Mouse (Mus musculus) embryonic facial prominence, embryonic 14.5 days (tissue): Measurements from ENCODE around the gene Adamts12. TPM values are rescaled to one million over a fixed set of nuclear protein-coding genes. Genes with fewer than 3 reads are reported as not detected.

ENCODE experiments used
- ATAC-seq: fragments of 200-750 bp; cut with Nextera tagmentation; 2 replicates; pipeline ENCODE4 v1.8.0; 2017; ENCODE audit warnings: low read depth, moderate number of reproducible peaks, moderate TSS enrichment
- DNase-seq: peaks from one replicate; pipeline ENCODE4 v3.0.0-alpha.2; 2015; ENCODE audit warnings: low spot score
- H3K27ac ChIP-seq: fragments of 300-500 bp; sonication (generic); replicated peaks from 2 replicates; pipeline ENCODE4 v1.5.1; 2014; ENCODE audit warnings: low read depth, mild to moderate bottlenecking, low read length, moderate library complexity
- H3K27me3 ChIP-seq: fragments of 300-500 bp; sonication (generic); replicated peaks from 2 replicates; pipeline ENCODE4 v1.6.1; 2014; ENCODE audit warnings: low read length; ENCODE audit not compliant: control insufficient read depth, insufficient read depth
- H3K36me3 ChIP-seq: fragments of 300-500 bp; sonication (generic); 2 replicates; pipeline ENCODE4 v1.6.1; 2014; ENCODE audit warnings: low read length, mixed read lengths; ENCODE audit not compliant: control insufficient read depth, insufficient read depth
- H3K4me1 ChIP-seq: fragments of 300-500 bp; sonication (generic); 2 replicates; pipeline ENCODE4 v1.6.1; 2014; ENCODE audit warnings: antibody characterized with exemption, low read length; ENCODE audit not compliant: control insufficient read depth, insufficient read depth
- H3K4me2 ChIP-seq: fragments of 300-500 bp; sonication (generic); 2 replicates; pipeline ENCODE4 v1.6.1; 2014; ENCODE audit warnings: low read depth, mild to moderate bottlenecking, low read length, moderate library complexity, mixed read lengths
- H3K4me3 ChIP-seq: fragments of 300-500 bp; sonication (generic); 2 replicates; pipeline ENCODE4 v1.5.1; 2014; ENCODE audit warnings: low read depth, mild to moderate bottlenecking, low read length
- H3K9ac ChIP-seq: fragments of 300-500 bp; sonication (generic); 2 replicates; pipeline ENCODE4 v1.6.1; 2014; ENCODE audit warnings: low read depth, mild to moderate bottlenecking, low read length, moderate library complexity, mixed read lengths
- H3K9me3 ChIP-seq: fragments of 300-500 bp; sonication (generic); 2 replicates; pipeline ENCODE4 v1.6.1; 2016; ENCODE audit warnings: low read length; ENCODE audit not compliant: control insufficient read depth
- WGBS: fragments of 180-500 bp; shearing (Covaris S2); extraction: QIAGEN DNeasy Blood & Tissue Kit; methylation state at CpG from one replicate; pipeline ENCODE4 v1.1.7; 2014; 5-methylcytosine and 5-hydroxymethylcytosine counted together
- polyA plus RNA-seq: library from polyadenylated mRNA; unstranded; fragments of >200 nt; fragmentation: Nextera tagmentation; extraction: Ambion mirVana; gene quantifications from 2 replicates; pipeline ENCODE4 v1.2.1, GENCODE M21; 2014

The Adamts12 gene
- polyA plus RNA-seq, 1 experiment from 2014 or later: 12.8 TPM

GRCm38 (mm10) chr15:11370477-11371085 lies 306.0 kb downstream of the Adamts12 start:
- no peak for ATAC-seq
- Histone ChIP-seq H3K4me3 (no peak overlapping the region), H3K36me3 (no peaks in the 10 kb centered on the region), H3K27me3 (no peaks in the 10 kb centered on the region), H3K4me2 (no peak overlapping the region), H3K9me3 (no peaks in the 10 kb centered on the region), H3K9ac (no peak overlapping the region), H3K4me1 (no peaks in the 10 kb centered on the region), H3K27ac (no peak overlapping the region)
- WGBS: 81% methylated on average over 7 of the region's 7 CpGs
- no peak for DNase-seq

- DNase-seq: no peak
- 82% methylated on average over 8 of the region's 8 CpGs for WGBS
Measured at GRCm38 (mm10) chr15:11379431-11380086, 315.0 kb downstream of the Adamts12 start.

DNA sequence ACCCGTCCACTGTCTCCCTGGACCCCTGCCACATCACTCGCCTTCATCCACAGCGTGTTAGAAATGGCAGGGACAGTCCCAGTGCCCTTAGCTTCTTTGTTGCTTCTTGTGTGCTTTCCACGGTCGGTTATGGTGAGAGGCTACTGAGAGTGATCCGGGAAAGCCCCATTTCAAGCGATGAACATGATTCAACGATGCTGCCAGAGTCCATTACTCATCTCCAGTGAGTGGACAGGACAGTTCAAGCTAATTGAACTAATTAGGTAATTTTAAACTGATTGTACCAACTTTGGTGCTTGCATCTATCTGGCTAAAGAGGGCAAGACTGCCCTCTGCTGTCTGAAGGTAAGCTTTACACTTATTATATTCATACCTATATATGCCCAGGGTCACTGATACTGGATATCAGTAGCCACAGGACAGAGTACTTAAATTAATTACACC lies 315.5 kb downstream of the Adamts12 start:
- H3K4me3 ChIP-seq: no peak overlapping the region
- DNase-seq (peak; percentile 59), ATAC-seq (peak; percentile 44; the same call in 1 of the 2 replicates)
- no peak overlapping the region for H3K9ac ChIP-seq
- H3K4me2 ChIP-seq: no peak overlapping the region
- no peaks in the 10 kb centered on the region for H3K4me1 ChIP-seq
- peaks cover 29% of the 10 kb centered on the region for H3K36me3 ChIP-seq
- WGBS: 40% methylated on average over 8 of the region's 8 CpGs
- no peaks in the 10 kb centered on the region for H3K27me3 ChIP-seq
- no peaks in the 10 kb centered on the region for H3K9me3 ChIP-seq
- no peak overlapping the region for H3K27ac ChIP-seq

More at GRCm38 (mm10) chr15:11379431-11380086, 315.0 kb downstream of the Adamts12 start:
- Histone ChIP-seq H3K4me2 (no peak overlapping the region), H3K4me1 (no peaks in the 10 kb centered on the region), H3K36me3 (peaks cover 24% of the 10 kb centered on the region), H3K27ac (no peak overlapping the region), H3K4me3 (no peak overlapping the region), H3K27me3 (no peaks in the 10 kb centered on the region), H3K9me3 (no peaks in the 10 kb centered on the region), H3K9ac (no peak overlapping the region)
- no peak for ATAC-seq

DNA sequence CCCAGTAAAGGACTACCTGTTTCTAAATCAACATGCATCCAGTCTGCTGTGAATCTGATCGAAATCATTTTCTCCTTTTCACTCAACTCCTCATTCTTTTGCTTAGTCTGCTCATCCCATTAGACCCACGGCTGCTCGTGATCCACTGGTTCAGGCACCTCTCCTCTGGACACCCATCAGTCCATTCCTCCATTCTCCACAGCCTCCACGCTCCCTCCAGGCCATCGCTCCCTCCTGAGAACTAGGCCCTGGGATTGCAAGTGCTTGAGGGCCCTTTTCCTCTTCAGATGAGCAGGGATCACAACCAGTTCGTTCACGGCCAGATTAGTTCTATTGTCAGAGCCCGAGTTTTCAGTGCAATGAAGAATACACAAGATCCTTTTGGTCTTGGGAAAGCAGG lies 316.0 kb downstream of the Adamts12 start:
- Histone ChIP-seq H3K36me3 (peaks cover 34% of the 10 kb centered on the region), H3K9me3 (no peaks in the 10 kb centered on the region), H3K4me3 (no peak overlapping the region), H3K27me3 (no peaks in the 10 kb centered on the region), H3K4me2 (no peak overlapping the region), H3K9ac (no peak overlapping the region), H3K27ac (no peak overlapping the region), H3K4me1 (no peaks in the 10 kb centered on the region)
- DNase-seq: no peak
- ATAC-seq: no peak
- WGBS: 77% methylated on average over 8 of the region's 8 CpGs

- Histone ChIP-seq H3K27ac (no peak overlapping the region), H3K27me3 (no peaks in the 10 kb centered on the region), H3K36me3 (peaks cover 54% of the 10 kb centered on the region), H3K9me3 (no peaks in the 10 kb centered on the region), H3K9ac (no peak overlapping the region), H3K4me3 (no peak overlapping the region), H3K4me2 (no peak overlapping the region), H3K4me1 (no peaks in the 10 kb centered on the region)
- ATAC-seq (no peak), DNase-seq (no peak)
- WGBS: 85% methylated on average over 12 of the region's 12 CpGs
Measured at GRCm38 (mm10) chr15:11382585-11382984, 318.0 kb downstream of the Adamts12 start.

GRCm38 (mm10) chr15:11383796-11384195 lies 319.2 kb downstream of the Adamts12 start:
- H3K9me3 ChIP-seq: no peaks in the 10 kb centered on the region
- H3K36me3 ChIP-seq: peaks cover 66% of the 10 kb centered on the region
- no peak overlapping the region for H3K4me3 ChIP-seq
- H3K27ac ChIP-seq: no peak overlapping the region
- no peaks in the 10 kb centered on the region for H3K4me1 ChIP-seq
- H3K27me3 ChIP-seq: no peaks in the 10 kb centered on the region
- no peak for ATAC-seq
- no peak overlapping the region for H3K4me2 ChIP-seq
- WGBS: 98% methylated on average over 21 of the region's 21 CpGs
- H3K9ac ChIP-seq: no peak overlapping the region
- no peak for DNase-seq

DNA sequence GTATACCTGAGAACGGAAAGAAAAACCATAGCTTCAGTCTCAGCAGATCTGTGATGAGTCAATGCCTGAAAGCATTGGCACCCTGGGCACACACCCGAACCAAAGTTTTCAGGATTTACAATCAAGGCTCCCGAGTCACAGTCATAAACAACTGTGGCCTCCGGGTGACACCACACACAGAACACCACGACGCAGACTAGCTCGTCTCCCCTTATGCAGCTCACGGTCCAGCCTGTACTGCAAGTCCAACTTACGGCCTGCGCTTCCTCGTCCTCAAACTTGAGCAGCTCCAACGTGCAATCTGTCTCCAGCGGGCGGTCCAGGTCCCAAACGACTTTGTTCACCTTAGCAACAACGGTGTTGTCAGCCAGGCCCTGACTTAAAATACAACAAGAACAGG lies 328.3 kb downstream of the Adamts12 start:
- Histone ChIP-seq H3K4me1 (no peaks in the 10 kb centered on the region), H3K9ac (no peak overlapping the region), H3K9me3 (no peaks in the 10 kb centered on the region), H3K27ac (no peak overlapping the region), H3K4me2 (no peak overlapping the region), H3K36me3 (peaks cover 84% of the 10 kb centered on the region), H3K4me3 (no peak overlapping the region), H3K27me3 (no peaks in the 10 kb centered on the region)
- DNase-seq: no peak
- ATAC-seq: no peak
- 93% methylated on average over 16 of the region's 16 CpGs for WGBS

DNA sequence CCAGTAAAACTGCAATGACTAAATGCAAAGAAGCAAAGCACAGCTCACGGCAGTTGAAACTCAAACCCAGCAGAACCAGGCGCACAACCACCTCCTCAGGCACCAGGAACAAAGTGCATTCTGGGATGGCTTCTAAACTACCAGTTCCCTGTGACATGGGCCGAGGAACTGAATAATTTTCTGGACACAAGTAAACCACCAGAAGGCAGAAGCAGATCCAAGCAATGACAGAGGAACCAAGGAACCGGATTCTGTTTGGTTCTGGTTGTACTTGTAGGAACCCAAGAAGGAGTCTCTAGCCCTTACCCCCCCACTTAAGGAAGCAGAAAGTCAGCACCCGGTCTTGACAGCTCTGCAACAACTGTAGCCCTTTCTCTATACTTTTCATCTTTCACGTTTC lies 331.8 kb downstream of the Adamts12 start:
- WGBS: 97% methylated on average over 6 of the region's 6 CpGs
- H3K27ac ChIP-seq: no peak overlapping the region
- H3K4me1 ChIP-seq: peaks cover 7% of the 10 kb centered on the region
- H3K9ac ChIP-seq: no peak overlapping the region
- H3K36me3 ChIP-seq: peaks cover 49% of the 10 kb centered on the region
- H3K27me3 ChIP-seq: no peaks in the 10 kb centered on the region
- H3K4me2 ChIP-seq: no peak overlapping the region
- H3K4me3 ChIP-seq: no peak overlapping the region
- ATAC-seq: no peak
- H3K9me3 ChIP-seq: no peaks in the 10 kb centered on the region
- DNase-seq: no peak
